Mouse (Mus musculus) thymus, adult 2 months (tissue): ENCODE results near the gene Card9. TPM values are rescaled to one million over a fixed set of nuclear protein-coding genes. Genes with fewer than 3 reads are reported as not detected.
A peak's percentile ranks its signal among the peaks of the same experiment; 100 is the strongest.

Experiments
- DNase-seq: peaks from one replicate; pipeline ENCODE4 v3.0.0; 2021
- H3K27ac ChIP-seq: fragments of 200-500 bp; 2 replicates; pipeline ENCODE4 v1.5.1; 2012; ENCODE audit warnings: low read length, control low read depth; ENCODE audit not compliant: control insufficient read depth, insufficient read depth
- H3K27me3 ChIP-seq: fragments of 200-500 bp; 2 replicates; pipeline ENCODE4 v1.6.1; 2012; ENCODE audit warnings: mild to moderate bottlenecking, low read length, moderate library complexity, mixed read lengths; ENCODE audit not compliant: control insufficient read depth, insufficient read depth
- H3K36me3 ChIP-seq: fragments of 200-500 bp; 2 replicates; pipeline ENCODE4 v1.6.1; 2012; ENCODE audit warnings: mild to moderate bottlenecking, low read length, moderate library complexity; ENCODE audit not compliant: control insufficient read depth, insufficient read depth
- H3K4me1 ChIP-seq: fragments of 200-500 bp; replicated peaks from 2 replicates; pipeline ENCODE4 v1.6.1; 2012; ENCODE audit warnings: low read length; ENCODE audit not compliant: control insufficient read depth, insufficient read depth
- H3K4me3 ChIP-seq: fragments of 200-500 bp; 2 replicates; pipeline ENCODE4 v1.5.1; 2012; ENCODE audit warnings: mild to moderate bottlenecking, low read length, control low read depth, moderate library complexity; ENCODE audit not compliant: control insufficient read depth, insufficient read depth
- CTCF ChIP-seq: fragments of 200-500 bp; IDR thresholded peaks from 2 replicates; pipeline ENCODE4 v1.5.1; 2012; ENCODE audit warnings: mild to moderate bottlenecking, control low read depth, low read length, moderate library complexity, borderline replicate concordance; ENCODE audit not compliant: control insufficient read depth, poor library complexity, insufficient read depth; ENCODE audit errors: extremely low read depth
- POLR2A ChIP-seq: fragments of 200-500 bp; IDR thresholded peaks from 2 replicates; pipeline ENCODE4 v1.6.1; 2012; ENCODE audit warnings: mild to moderate bottlenecking, low read length, control low read depth, moderate library complexity; ENCODE audit not compliant: control insufficient read depth, poor library complexity, insufficient read depth; ENCODE audit errors: extremely low read depth
- WGBS: fragments of 180-500 bp; shearing (Covaris S2); methylation state at CpG from one replicate; pipeline ENCODE4 v1.1.7; 2018; 5-methylcytosine and 5-hydroxymethylcytosine counted together
- polyA plus RNA-seq: library from polyadenylated mRNA; depleted of rRNA; stranded (reverse); fragments of >200 nt; gene quantifications from 2 replicates; pipeline ENCODE4 v1.2.3, GENCODE M21; 2012; rRNA removed

The Card9 gene
- polyA plus RNA-seq, 1 experiment: 51.0 TPM

DNA sequence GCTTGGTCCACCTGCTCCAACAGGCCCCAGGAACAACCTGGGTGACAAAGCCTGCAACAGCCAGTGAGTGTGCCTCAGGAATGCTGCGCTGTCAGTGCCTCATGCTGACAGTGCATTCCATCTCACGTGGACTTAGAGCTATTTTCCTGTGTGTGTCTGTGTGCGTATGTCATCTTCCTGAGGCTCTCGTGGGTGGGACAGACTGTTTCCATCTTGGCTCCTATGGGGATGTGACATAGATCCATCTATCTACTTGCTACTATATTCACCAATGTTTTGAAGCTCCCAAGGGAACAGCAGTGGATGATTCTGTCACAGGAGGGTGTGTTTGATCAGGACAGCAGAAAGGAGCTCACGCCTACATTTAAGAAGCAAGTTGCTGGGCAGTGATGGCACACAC is 48.8 kb downstream of the Card9 start:
- TF ChIP-seq CTCF (no peak), POLR2A (no peak)
- Histone ChIP-seq H3K27ac (no peak overlapping the region), H3K27me3 (no peaks in the 10 kb centered on the region), H3K4me1 (peaks cover 36% of the 10 kb centered on the region), H3K36me3 (no peaks in the 10 kb centered on the region), H3K4me3 (no peak overlapping the region)
- 35% methylated on average over 5 of the region's 5 CpGs for WGBS
- DNase-seq: peak; percentile 31

DNA sequence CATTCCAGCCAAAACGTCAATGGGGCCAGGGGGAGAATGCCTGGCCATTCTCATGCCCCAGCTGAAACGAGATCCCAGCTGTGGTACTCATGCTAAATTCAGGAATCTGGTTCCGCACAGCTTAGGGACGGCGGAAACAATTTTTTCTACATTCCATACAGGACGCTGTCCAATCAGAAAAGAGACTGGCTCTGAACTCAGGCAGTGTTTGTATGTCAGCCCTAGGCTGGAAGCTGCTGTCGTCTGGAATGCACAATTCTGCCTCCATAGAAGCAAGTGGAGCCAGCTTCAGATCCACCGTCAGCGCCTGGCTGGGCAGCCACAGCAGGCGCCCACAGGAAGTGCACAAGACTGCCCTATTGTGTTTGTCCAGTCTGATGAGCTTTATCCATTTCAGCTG is 51.0 kb downstream of the Card9 start:
- no peak overlapping the region for H3K27ac ChIP-seq
- peaks cover 20% of the 10 kb centered on the region for H3K4me1 ChIP-seq
- no peaks in the 10 kb centered on the region for H3K27me3 ChIP-seq
- no peak for DNase-seq
- no peaks in the 10 kb centered on the region for H3K36me3 ChIP-seq
- WGBS: 88% methylated on average over 10 of the region's 10 CpGs
- TF ChIP-seq CTCF: no peak
- TF ChIP-seq POLR2A: no peak
- no peak overlapping the region for H3K4me3 ChIP-seq

DNA sequence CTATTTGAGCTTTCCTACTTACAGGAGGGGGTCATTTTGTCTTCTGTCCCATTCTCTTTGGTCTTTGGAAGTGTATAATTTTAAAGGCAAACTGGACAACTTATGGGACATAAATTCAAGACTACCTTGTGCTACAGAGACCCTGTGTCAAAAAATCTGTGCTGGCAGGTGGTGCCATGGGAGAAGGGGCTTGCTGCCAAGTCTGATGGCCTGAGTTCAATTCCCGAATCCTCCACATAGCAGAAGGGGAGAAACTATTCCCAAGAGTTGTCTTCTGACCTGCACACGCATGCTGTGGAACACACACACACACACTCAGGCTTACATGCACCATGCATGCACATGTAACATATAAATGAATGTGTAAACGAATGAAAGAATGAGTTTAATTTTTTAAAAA is 54.0 kb downstream of the Card9 start:
- Histone ChIP-seq H3K4me1 (peaks cover 7% of the 10 kb centered on the region), H3K36me3 (no peaks in the 10 kb centered on the region), H3K27ac (no peak overlapping the region), H3K27me3 (no peaks in the 10 kb centered on the region), H3K4me3 (no peak overlapping the region)
- no peak for DNase-seq
- TF ChIP-seq CTCF (no peak), POLR2A (no peak)
- WGBS: 91% methylated on average over 3 of the region's 3 CpGs

DNA sequence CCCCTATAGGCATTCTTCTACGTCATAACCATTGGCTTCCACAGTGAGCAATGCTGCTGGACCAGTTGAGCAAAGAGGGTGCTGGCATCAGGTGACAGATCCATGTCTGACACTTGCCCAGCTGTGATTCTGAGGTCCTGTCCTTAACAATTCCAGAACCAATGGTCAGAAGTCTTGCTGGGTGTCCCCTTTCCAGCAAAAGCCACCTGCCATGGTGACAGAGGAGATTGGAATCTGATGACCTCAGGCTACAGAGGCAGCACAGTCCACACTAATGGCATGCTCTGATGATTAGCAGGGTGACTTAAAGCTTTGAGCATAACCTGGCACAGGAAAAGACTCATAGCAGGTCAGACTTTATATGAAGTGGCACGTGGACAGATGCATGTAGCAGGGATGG is 55.2 kb downstream of the Card9 start:
- Histone ChIP-seq H3K4me3 (no peak overlapping the region), H3K4me1 (no peaks in the 10 kb centered on the region), H3K27ac (no peak overlapping the region), H3K27me3 (no peaks in the 10 kb centered on the region), H3K36me3 (no peaks in the 10 kb centered on the region)
- WGBS: 98% methylated on average over 2 of the region's 2 CpGs
- DNase-seq: no peak
- TF ChIP-seq CTCF (no peak), POLR2A (no peak)

DNA sequence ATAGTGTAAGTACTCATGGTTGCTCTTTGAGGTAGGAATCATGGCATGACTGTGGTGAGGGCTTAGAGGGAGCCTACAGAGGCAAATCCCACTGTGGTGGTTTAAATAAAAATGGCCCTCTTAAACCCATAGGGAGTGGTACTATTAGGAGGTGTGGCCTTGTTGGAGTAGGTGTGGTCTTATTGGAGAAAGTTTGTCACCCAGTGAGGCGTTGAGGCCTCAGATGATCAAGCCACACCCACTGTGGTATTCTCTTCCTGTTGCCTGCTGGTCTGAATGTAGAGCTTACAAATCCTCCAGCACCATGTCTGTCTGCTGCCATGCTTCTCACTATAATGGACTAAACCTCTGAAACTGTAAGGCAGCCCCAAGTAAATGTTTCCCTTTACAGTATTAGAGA is 56.0 kb downstream of the Card9 start:
- Histone ChIP-seq H3K27me3 (no peaks in the 10 kb centered on the region), H3K27ac (no peak overlapping the region), H3K4me1 (no peaks in the 10 kb centered on the region), H3K4me3 (no peak overlapping the region), H3K36me3 (no peaks in the 10 kb centered on the region)
- DNase-seq: no peak
- WGBS: 48% methylated on average over 1 of the region's 1 CpGs
- TF ChIP-seq CTCF: no peak
- no peak for TF ChIP-seq POLR2A

Other genes starting within 250 kb of the Card9 start
- gene Nacc2, start 237.7 kb downstream of the Card9 start, polyA plus RNA-seq: 12.6 and 13.8 TPM in 2 replicates
- 0.19 and 0.47 TPM in 2 replicates for gene Lhx3, start 152.6 kb downstream of the Card9 start, polyA plus RNA-seq
- gene Qsox2, start 123.4 kb downstream of the Card9 start, polyA plus RNA-seq: 18.3 and 22.7 TPM in 2 replicates
- gene Ccdc187, start 66.4 kb downstream of the Card9 start, polyA plus RNA-seq: 0.19 and 0.23 TPM in 2 replicates
- gene Gpsm1, start 45.4 kb downstream of the Card9 start, polyA plus RNA-seq: 39.7 and 57.7 TPM in 2 replicates
- gene Dnlz, start 8.8 kb downstream of the Card9 start, polyA plus RNA-seq: 31.5 and 32.0 TPM in 2 replicates
- gene Snapc4, start 19.7 kb upstream of the Card9 start, polyA plus RNA-seq: 59.2 and 60.4 TPM in 2 replicates
- gene Entr1, start 28.4 kb upstream of the Card9 start, polyA plus RNA-seq: 216 and 228 TPM in 2 replicates
- gene Pmpca, start 28.4 kb upstream of the Card9 start, polyA plus RNA-seq: 50.5 and 55.2 TPM in 2 replicates
- gene Inpp5e, start 48.3 kb upstream of the Card9 start, polyA plus RNA-seq: 46.3 and 47.4 TPM in 2 replicates
- gene Sec16a, start 84.3 kb upstream of the Card9 start, polyA plus RNA-seq: 129 and 147 TPM in 2 replicates
- gene Notch1, start 155.7 kb upstream of the Card9 start, polyA plus RNA-seq: 159 and 219 TPM in 2 replicates
- 63.9 and 105 TPM in 2 replicates for gene Egfl7, start 219.1 kb upstream of the Card9 start, polyA plus RNA-seq
- not detected in 2 replicates for gene Gm20532, start 225.7 kb upstream of the Card9 start, polyA plus RNA-seq
- gene Agpat2, start 243.5 kb upstream of the Card9 start, polyA plus RNA-seq: 89.3 and 137 TPM in 2 replicates